Mouse (Mus musculus) myocyte (in vitro differentiated cells): ENCODE data around the gene Scrn2. TPM values are rescaled to one million over a fixed set of nuclear protein-coding genes. Genes with fewer than 3 reads are reported as not detected.

Experiments used
- H3K27me3 ChIP-seq: one replicate; pipeline ENCODE4 v1.6.1; 2011; ENCODE audit not compliant: control insufficient read depth, insufficient read depth, insufficient read length
- H3K36me3 ChIP-seq: one replicate; pipeline ENCODE4 v1.6.1; 2011; ENCODE audit not compliant: control insufficient read depth, insufficient read depth
- H3K4me2 ChIP-seq: one replicate; pipeline ENCODE4 v1.6.1; 2011; ENCODE audit warnings: low read depth, control low read depth
- H3K4me3 ChIP-seq: one replicate; pipeline ENCODE4 v1.5.1; 2011; ENCODE audit warnings: mild to moderate bottlenecking, control low read depth, moderate library complexity
- H3K79me2 ChIP-seq: one replicate; pipeline ENCODE4 v1.6.1; 2011; ENCODE audit not compliant: control insufficient read depth, insufficient read depth
- H3ac ChIP-seq: one replicate; pipeline ENCODE4 v1.6.1; 2011; ENCODE audit not compliant: control insufficient read depth, insufficient read length
- CEBPB ChIP-seq: IDR thresholded peaks from 2 replicates; pipeline ENCODE4 v1.6.1; 2011; ENCODE audit warnings: mild to moderate bottlenecking, moderate library complexity; ENCODE audit not compliant: poor library complexity, insufficient read depth, severe bottlenecking
- E2F4 ChIP-seq: IDR thresholded peaks from one replicate; pipeline ENCODE4 v1.6.1; 2011; ENCODE audit warnings: mild to moderate bottlenecking, control low read depth, moderate library complexity; ENCODE audit not compliant: insufficient read depth
- MAX ChIP-seq: IDR thresholded peaks from one replicate; pipeline ENCODE4 v1.6.1; 2011; ENCODE audit warnings: low read depth, mild to moderate bottlenecking, control low read depth
- MYOD1 ChIP-seq, 3 experiments: IDR thresholded peaks; one replicate each; pipeline ENCODE4 v1.6.1; 2011; ENCODE audit warnings: control low read depth in 2 of 3, low read depth in 2 of 3, mild to moderate bottlenecking in 2 of 3, moderate library complexity in 1 of 3; ENCODE audit not compliant: insufficient read length in 2 of 3, control insufficient read depth in 1 of 3
- MYOG ChIP-seq, 3 experiments: IDR thresholded peaks; one replicate each; pipeline ENCODE4 v1.6.1; 2011; ENCODE audit warnings: control low read depth in 2 of 3, low read depth in 2 of 3, mild to moderate bottlenecking in 2 of 3; ENCODE audit not compliant: insufficient read length in 2 of 3, control insufficient read depth in 1 of 3, insufficient read depth in 1 of 3
- POLR2A ChIP-seq: IDR thresholded peaks from one replicate; pipeline ENCODE4 v1.6.1; 2011; ENCODE audit warnings: low read depth, mild to moderate bottlenecking, control low read depth, moderate library complexity; ENCODE audit not compliant: insufficient read length
- POLR2AphosphoS2 ChIP-seq: IDR thresholded peaks from one replicate; pipeline ENCODE4 v1.6.1; 2011; ENCODE audit warnings: low read depth, control low read depth; ENCODE audit not compliant: insufficient read length
- REST ChIP-seq: IDR thresholded peaks from one replicate; pipeline ENCODE4 v1.6.1; 2011; ENCODE audit warnings: mild to moderate bottlenecking, control low read depth, moderate library complexity; ENCODE audit not compliant: insufficient read depth, insufficient read length
- SRF ChIP-seq: IDR thresholded peaks from one replicate; pipeline ENCODE4 v1.6.1; 2011; ENCODE audit warnings: low read depth; ENCODE audit not compliant: control insufficient read depth, insufficient read length
- TCF12 ChIP-seq: IDR thresholded peaks from one replicate; pipeline ENCODE4 v1.6.1; 2011; ENCODE audit warnings: mild to moderate bottlenecking, control low read depth; ENCODE audit not compliant: poor library complexity, insufficient read depth, severe bottlenecking
- TCF3 ChIP-seq: IDR thresholded peaks from one replicate; pipeline ENCODE4 v1.6.1; 2011; ENCODE audit warnings: low read depth, control low read depth; ENCODE audit not compliant: insufficient read length
- USF1 ChIP-seq: IDR thresholded peaks from one replicate; pipeline ENCODE4 v1.6.1; 2011; ENCODE audit warnings: low read depth, mild to moderate bottlenecking, control low read depth, moderate library complexity
- polyA plus RNA-seq: library from polyadenylated mRNA; unstranded; fragments of >200 nt; fragmentation: generic; extraction: Trizol; gene quantifications from one replicate; pipeline ENCODE4 v1.2.1, GENCODE M21; 2012; ENCODE audit warnings: missing spikeins

Gene Scrn2
- polyA plus RNA-seq, 1 experiment: 22.4 TPM

DNA sequence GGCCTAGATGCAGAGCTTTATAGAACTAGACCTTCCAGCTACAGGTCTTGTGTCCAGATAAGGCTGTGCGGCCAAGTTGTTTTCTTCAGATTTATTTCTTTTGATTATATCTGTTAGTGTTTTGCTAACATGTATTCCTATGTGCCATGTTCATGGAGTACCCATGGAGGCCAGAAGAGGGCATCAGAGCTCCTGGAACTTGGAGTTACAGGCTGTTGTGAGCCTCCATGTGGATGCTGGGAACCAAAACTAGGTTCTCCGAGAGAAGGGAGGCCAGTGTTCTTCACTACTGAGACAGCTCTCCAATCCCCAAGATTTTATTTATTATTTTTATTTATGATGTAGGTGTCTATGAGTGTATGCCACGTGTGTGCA, 34.2 kb downstream of the Scrn2 start:
- H3K27me3 ChIP-seq: no peaks in the 10 kb centered on the region
- H3K36me3 ChIP-seq: no peaks in the 10 kb centered on the region
- no peaks in the 10 kb centered on the region for H3K79me2 ChIP-seq
- TF ChIP-seq MYOG (IDR thresholded peaks at IDR 0.05; ENCODE audit: control insufficient read depth in 1 of 3, insufficient read depth in 1 of 3, insufficient read length in 2 of 3, low read depth in 2 of 3) (no peak), POLR2A (no peak), SRF (no peak), MAX (no peak)
- H3K4me2 ChIP-seq: no peak overlapping the region
- H3ac ChIP-seq: no peak overlapping the region
- H3K4me3 ChIP-seq: no peak overlapping the region

DNA sequence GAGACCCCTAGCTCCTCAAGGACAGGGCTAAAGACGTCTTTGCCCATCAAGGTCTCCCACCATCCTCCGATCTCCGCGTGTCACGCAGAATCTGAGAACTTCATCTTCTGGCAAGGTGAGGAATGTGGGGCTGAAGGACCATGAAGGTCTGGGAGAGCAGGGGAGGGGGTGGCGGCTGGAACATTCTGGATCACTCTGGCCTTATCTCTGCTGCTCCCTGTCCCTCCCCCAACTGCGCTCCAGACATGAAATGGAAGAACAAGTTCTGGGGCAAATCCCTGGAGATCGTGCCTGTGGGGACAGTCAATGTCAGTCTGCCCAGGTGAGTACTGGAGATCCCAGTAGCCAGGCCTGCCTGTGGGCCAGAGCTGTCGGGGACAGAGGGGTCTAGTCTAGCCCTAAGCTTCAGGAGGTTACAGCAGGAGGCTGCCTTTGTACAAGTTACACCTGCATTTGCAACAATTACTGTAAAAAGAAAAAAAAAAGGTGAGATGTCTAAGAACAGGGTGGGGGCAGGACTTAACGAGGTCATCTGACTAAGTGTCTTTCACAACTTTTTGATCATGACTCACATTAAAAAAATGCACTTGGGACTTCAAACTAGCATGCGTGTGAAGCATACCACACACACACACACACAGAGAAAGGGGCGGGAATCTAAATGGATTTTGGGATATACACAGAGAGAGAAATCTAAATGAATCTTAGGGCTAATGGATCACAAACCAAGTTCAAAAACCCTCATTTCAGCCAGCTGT, 36.0 kb downstream of the Scrn2 start:
- no peak for TF ChIP-seq MAX
- 0 out of 2 replicates have a peak, but pooled peaks have one; percentile 14 for TF ChIP-seq CEBPB
- no peaks in the 10 kb centered on the region for H3K79me2 ChIP-seq
- H3ac ChIP-seq: no peak overlapping the region
- no peaks in the 10 kb centered on the region for H3K36me3 ChIP-seq
- no peak overlapping the region for H3K4me2 ChIP-seq
- no peak overlapping the region for H3K4me3 ChIP-seq
- H3K27me3 ChIP-seq: no peaks in the 10 kb centered on the region

GRCm38 (mm10) chr11:97066656-97067360, 37.1 kb downstream of the Scrn2 start:
- H3K4me3 ChIP-seq: no peak overlapping the region
- no peaks in the 10 kb centered on the region for H3K36me3 ChIP-seq
- H3ac ChIP-seq: no peak overlapping the region
- no peak for TF ChIP-seq POLR2AphosphoS2
- no peak for TF ChIP-seq POLR2A
- no peak for TF ChIP-seq MYOG (IDR thresholded peaks at IDR 0.05; ENCODE audit: control insufficient read depth in 1 of 3, insufficient read depth in 1 of 3, insufficient read length in 2 of 3, low read depth in 2 of 3)
- TF ChIP-seq TCF12: no peak
- TF ChIP-seq CEBPB: no peak
- no peak for TF ChIP-seq REST
- no peak for TF ChIP-seq SRF
- TF ChIP-seq MYOD1 (IDR thresholded peaks at IDR 0.05; ENCODE audit: control insufficient read depth in 1 of 3, insufficient read length in 2 of 3, low read depth in 2 of 3): no peak
- TF ChIP-seq MAX: no peak
- H3K4me2 ChIP-seq: no peak overlapping the region
- no peaks in the 10 kb centered on the region for H3K27me3 ChIP-seq
- H3K79me2 ChIP-seq: no peaks in the 10 kb centered on the region

GRCm38 (mm10) chr11:97069333-97069732, 39.6 kb downstream of the Scrn2 start:
- H3K79me2 ChIP-seq: no peaks in the 10 kb centered on the region
- no peak overlapping the region for H3K4me3 ChIP-seq
- no peak overlapping the region for H3K4me2 ChIP-seq
- no peaks in the 10 kb centered on the region for H3K36me3 ChIP-seq
- H3K27me3 ChIP-seq: no peaks in the 10 kb centered on the region
- TF ChIP-seq TCF3: no peak
- TF ChIP-seq SRF: no peak
- TF ChIP-seq POLR2A: no peak
- TF ChIP-seq TCF12: no peak
- TF ChIP-seq REST: no peak
- no peak for TF ChIP-seq E2F4
- no peak for TF ChIP-seq MYOG (IDR thresholded peaks at IDR 0.05; ENCODE audit: control insufficient read depth in 1 of 3, insufficient read depth in 1 of 3, insufficient read length in 2 of 3, low read depth in 2 of 3)
- TF ChIP-seq MYOD1 (IDR thresholded peaks at IDR 0.05; ENCODE audit: control insufficient read depth in 1 of 3, insufficient read length in 2 of 3, low read depth in 2 of 3): no peak
- no peak for TF ChIP-seq MAX
- TF ChIP-seq CEBPB: no peak
- no peak for TF ChIP-seq USF1
- TF ChIP-seq POLR2AphosphoS2: no peak
- no peak overlapping the region for H3ac ChIP-seq

GRCm38 (mm10) chr11:97069770-97070169, 40.0 kb downstream of the Scrn2 start:
- H3K27me3 ChIP-seq: no peaks in the 10 kb centered on the region
- TF ChIP-seq REST (no peak), TCF3 (no peak), POLR2A (no peak), CEBPB (no peak), MYOG (IDR thresholded peaks at IDR 0.05; ENCODE audit: control insufficient read depth in 1 of 3, insufficient read depth in 1 of 3, insufficient read length in 2 of 3, low read depth in 2 of 3) (no peak), MYOD1 (IDR thresholded peaks at IDR 0.05; ENCODE audit: control insufficient read depth in 1 of 3, insufficient read length in 2 of 3, low read depth in 2 of 3) (no peak), E2F4 (no peak), MAX (no peak), TCF12 (no peak), POLR2AphosphoS2 (no peak)

More at GRCm38 (mm10) chr11:97069770-97070169, 40.0 kb downstream of the Scrn2 start:
- no peak overlapping the region for H3ac ChIP-seq
- no peaks in the 10 kb centered on the region for H3K36me3 ChIP-seq
- H3K4me2 ChIP-seq: no peak overlapping the region
- no peaks in the 10 kb centered on the region for H3K79me2 ChIP-seq
- H3K4me3 ChIP-seq: no peak overlapping the region
